Mouse (Mus musculus): ENCODE results near the gene Lilra5.
"Not testable (repeated sequence)": the region's sequence is repeated elsewhere in the genome, so short reads cannot be mapped to it uniquely, and the experiment has no call there.

- not testable (repeated sequence) for TF ChIP-seq SIN3A (IDR thresholded peaks at IDR 0.05; ENCODE audit: low read length); POLR2A (IDR thresholded peaks at IDR 0.05; ENCODE audit: low read depth, low read length); JUND (conservative IDR thresholded peaks at IDR 0.05; ENCODE audit: low read depth, low read length); ZMIZ1 (IDR thresholded peaks at IDR 0.05; ENCODE audit: low read depth, low read length); HCFC1 (IDR thresholded peaks at IDR 0.05; ENCODE audit: low read depth, low read length); ETS1 (conservative IDR thresholded peaks at IDR 0.05; ENCODE audit: low read depth, low read length); BHLHE40 (IDR thresholded peaks at IDR 0.05; ENCODE audit: low read depth, low read length); MXI1 (IDR thresholded peaks at IDR 0.05; ENCODE audit: low read depth, low read length); ZNF384 (IDR thresholded peaks at IDR 0.05; ENCODE audit: low read depth, low read length); USF2 (conservative IDR thresholded peaks at IDR 0.05; ENCODE audit: low read depth, low read length); CTCF (conservative IDR thresholded peaks at IDR 0.05 in 1 of 2, IDR thresholded peaks at IDR 0.05 in 1 of 2; ENCODE audit: low read depth in 2 of 2, low read length in 2 of 2)
Observed at GRCm38 (mm10) chr7:4272106-4272505, 34.6 kb downstream of the Lilra5 start.
